ENCODE assay signal across 9 mouse cellular contexts in the genomic region with DNA sequence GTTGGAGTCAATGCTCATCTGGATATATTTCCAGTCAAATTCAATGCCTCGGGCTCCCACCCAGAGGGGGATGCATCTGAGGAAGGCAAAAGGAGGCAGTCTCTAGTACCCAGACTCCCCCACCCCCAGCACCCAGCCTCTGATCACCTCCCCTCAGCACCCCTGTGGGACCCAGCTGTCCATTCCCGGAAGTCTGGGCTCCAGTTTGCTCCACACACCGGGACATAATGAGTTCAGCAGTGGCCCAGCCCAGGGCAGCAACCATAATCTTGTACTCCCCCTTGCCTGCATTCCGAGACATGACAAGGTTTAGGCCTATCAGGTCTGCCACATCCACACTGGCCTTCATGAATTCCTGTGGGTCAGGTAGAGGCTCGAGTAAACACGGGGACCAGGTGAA. TPM values are rescaled to one million over a fixed set of nuclear protein-coding genes. Genes with fewer than 3 reads are reported as not detected.
DNase-seq lines count a peak whose midpoint lies in the region; ATAC-seq and TF ChIP-seq lines count a peak whose summit lies in the region.
"Had no signal": no experiment of that assay in that cellular context is flagged by ENCODE, and none has a peak within 500 bp of the region (broad histone marks: within the 10 kb centered on the region; RNA-seq: fewer than 3 reads in every experiment).

No protein-coding gene starts in this region.

- WGBS in heart, embryonic 11.5 days (ENCODE audit: insufficient replicate concordance) = 84% methylated on average over 6 of the region's 6 CpGs
- WGBS in heart, postnatal 0 days = 75% methylated on average over 6 of the region's 6 CpGs
- WGBS in macrophage (ENCODE audit: missing documents) = 89% methylated on average over 6 of the region's 6 CpGs

- H3K79me2 ChIP-seq in macrophage (ENCODE audit: inconsistent target) = peaks cover 8% of the 10 kb centered on the region; the same call in 1 of the 2 replicates

- no peak for DNase-seq in heart, postnatal 36 days
- peak; percentile 16 for DNase-seq in G1E (ENCODE audit: low spot score)
- DNase-seq in heart, postnatal 0 days (ENCODE audit: low spot score) = no peak
- no peak for DNase-seq in frontal cortex, postnatal 36 days (ENCODE audit: low spot score in 2 of 2)
- DNase-seq in gastrocnemius, postnatal 10 days = no peak
- DNase-seq in thymus, postnatal 4 days = no peak

- H3K9me3 ChIP-seq in heart, embryonic 11.5 days (replicated peaks; ENCODE audit: control insufficient read depth, low read length) = no peaks in the 10 kb centered on the region
- no peaks in the 10 kb centered on the region for H3K9me3 ChIP-seq in G1E (replicated peaks)
- no peaks in the 10 kb centered on the region for H3K9me3 ChIP-seq in heart, postnatal 0 days (replicated peaks; ENCODE audit: control insufficient read depth, low read length)

- no peaks in the 10 kb centered on the region for H3K27me3 ChIP-seq in heart, embryonic 11.5 days (ENCODE audit: control insufficient read depth, insufficient read depth, low read length)
- no peaks in the 10 kb centered on the region for H3K27me3 ChIP-seq in G1E (ENCODE audit: insufficient read depth, low read length)
- no peaks in the 10 kb centered on the region for H3K27me3 ChIP-seq in heart, postnatal 0 days (ENCODE audit: control insufficient read depth, insufficient read depth, low read length)

- TF ChIP-seq EP300 in heart, postnatal 0 days (IDR thresholded peaks at IDR 0.05; ENCODE audit: low read depth) = no peak

- H3K36me3 ChIP-seq in heart, embryonic 11.5 days (ENCODE audit: control insufficient read depth, insufficient read depth, low read length) = peaks cover 7% of the 10 kb centered on the region; the same call in 1 of the 2 replicates
- H3K36me3 ChIP-seq in G1E (replicated peaks) (peaks cover 66% of the 10 kb centered on the region), macrophage (ENCODE audit: inconsistent target) (no peaks in the 10 kb centered on the region)
- peaks cover 26% of the 10 kb centered on the region for H3K36me3 ChIP-seq in heart, postnatal 0 days (replicated peaks; ENCODE audit: control insufficient read depth, insufficient read depth, low read length)

- intact Hi-C loops in heart, postnatal 36 days (cut with DNase I) = loop anchor here (5.0 kb wide), 2 partner anchors 229 to 244 kb away; a partner anchor contains a TSS

- peak overlapping the region; percentile 92; the same call in 1 of the 2 replicates for H3K9ac ChIP-seq in heart, embryonic 11.5 days (ENCODE audit: low read depth, low read length)
- H3K9ac ChIP-seq in heart, postnatal 0 days (replicated peaks; ENCODE audit: low read depth, low read length) = peak overlapping the region; percentile 85

- H3K27ac ChIP-seq in heart, embryonic 11.5 days (ENCODE audit: low read depth, low read length) = no peak overlapping the region
- H3K27ac ChIP-seq in heart, postnatal 0 days (ENCODE audit: low read depth) = no peak overlapping the region
- no peak overlapping the region for H3K27ac ChIP-seq in macrophage

- H3K4me3 ChIP-seq in heart, embryonic 11.5 days (ENCODE audit: low read depth, low read length) = peak overlapping the region; percentile 81
- peak overlapping the region; percentile 83 for H3K4me3 ChIP-seq in G1E (ENCODE audit: low read depth, low read length)
- no peak overlapping the region for H3K4me3 ChIP-seq in heart, postnatal 0 days (ENCODE audit: low read depth, low read length)
- H3K4me3 ChIP-seq in macrophage (ENCODE audit: inconsistent target) = peak overlapping the region; percentile 82; the same call in 1 of the 2 replicates

- no peak for ATAC-seq in heart, embryonic 11.5 days (replicated peaks; ENCODE audit: insufficient number of reproducible peaks, low FRiP score, low TSS enrichment)
- ATAC-seq in G1E (ENCODE audit: extremely low read depth, insufficient number of reproducible peaks, low FRiP score, poor library complexity, severe bottlenecking) = no peak
- ATAC-seq in heart, postnatal 0 days (ENCODE audit: insufficient read depth, low read depth) = no peak

- TF ChIP-seq CTCF in G1E (IDR thresholded peaks at IDR 0.05; ENCODE audit: low read depth, low read length) = no peak
- TF ChIP-seq CTCF in heart, postnatal 0 days (IDR thresholded peaks at IDR 0.05; ENCODE audit: low read depth) = no peak

- peak overlapping the region; percentile 89 for H3K4me2 ChIP-seq in heart, embryonic 11.5 days
- H3K4me2 ChIP-seq in heart, postnatal 0 days (ENCODE audit: low read depth, low read length) = peak overlapping the region; percentile 97

- peaks cover 13% of the 10 kb centered on the region for H3K4me1 ChIP-seq in heart, embryonic 11.5 days (ENCODE audit: control insufficient read depth, insufficient read depth, low read length)
- H3K4me1 ChIP-seq in G1E (ENCODE audit: insufficient read depth, low read depth, low read length) = peaks cover 49% of the 10 kb centered on the region
- peaks cover 14% of the 10 kb centered on the region for H3K4me1 ChIP-seq in heart, postnatal 0 days (ENCODE audit: control insufficient read depth, insufficient read depth)

RNA-seq across cellular contexts. Expression of a gene that starts 1.1 kb away (rescaled TPM):
- 172 and 173 TPM in 2 replicates for polyA plus RNA-seq in heart, embryonic 11.5 days (2014; fragmentation: Nextera tagmentation; extraction: Ambion mirVana)
- total RNA-seq in heart, postnatal 36 days (2021) = 100 to 1,000 TPM; 236 to 272 TPM
- total RNA-seq in G1E (2014; fragmentation: Nextera tagmentation) (57.5 and 67.7 TPM in 2 replicates), G1E (2017) (47.5 and 54.9 TPM in 2 replicates)
- polyA plus RNA-seq in G1E (2012) (40.1 and 44.9 TPM in 2 replicates), macrophage (2018) (24.1 to 98.6 TPM (median 72.6 TPM) in 3 replicates)
- 228 and 261 TPM in 2 replicates for total RNA-seq in heart, postnatal 0 days (2014; rRNA removed; ENCODE audit: low replicate concordance)
- 283 and 304 TPM in 2 replicates for polyA plus RNA-seq in heart, postnatal 0 days (2015; fragmentation: Nextera tagmentation; extraction: Ambion mirVana)
- total RNA-seq in macrophage (2018; cell fraction: chromatin; rRNA removed) = 10 to 100 TPM in 6 of 26 experiments, 1 to 10 TPM in 20; 2.7 to 16.0 (median 7.0) TPM
- total RNA-seq in macrophage (2018; cell fraction: cytosol; rRNA removed) = 10 to 100 TPM; 41.4 to 73.4 (median 48.8) TPM
- 10 to 100 TPM in 24 of 26 experiments, 1 to 10 TPM in 2; 8.9 to 34.5 (median 18.8) TPM for total RNA-seq in macrophage (2018; cell fraction: nucleus; rRNA removed)
- 100 to 1,000 TPM; 166 to 178 TPM for total RNA-seq in gastrocnemius, postnatal 10 days (2021)

RNA-seq across cellular contexts. Expression of a gene that starts 15.3 kb away (rescaled TPM):
- 0.25 and 0.36 TPM in 2 replicates for polyA plus RNA-seq in heart, embryonic 11.5 days (2014; fragmentation: Nextera tagmentation; extraction: Ambion mirVana)
- not detected for total RNA-seq in heart, postnatal 36 days (2021)
- total RNA-seq in G1E (2014; fragmentation: Nextera tagmentation) = not detected in 2 replicates
- total RNA-seq in G1E (2017) = not detected in 2 replicates
- not detected in 2 replicates for polyA plus RNA-seq in G1E (2012)
- not detected in 2 replicates for total RNA-seq in heart, postnatal 0 days (2014; rRNA removed; ENCODE audit: low replicate concordance)
- 0.16 TPM in 1 of 2 replicates, not detected in the other for polyA plus RNA-seq in heart, postnatal 0 days (2015; fragmentation: Nextera tagmentation; extraction: Ambion mirVana)
- not detected for total RNA-seq in macrophage (2018; cell fraction: chromatin; rRNA removed)
- not detected for total RNA-seq in macrophage (2018; cell fraction: cytosol; rRNA removed)
- not detected for total RNA-seq in macrophage (2018; cell fraction: nucleus; rRNA removed)
- polyA plus RNA-seq in macrophage (2018) = not detected in 3 replicates
- total RNA-seq in gastrocnemius, postnatal 10 days (2021) = not detected
- total RNA-seq: common myeloid progenitor, adult 5-6 weeks had no signal

RNA-seq across cellular contexts. Expression of a gene that starts 16.2 kb away (rescaled TPM):
- polyA plus RNA-seq in heart, embryonic 11.5 days (2014; fragmentation: Nextera tagmentation; extraction: Ambion mirVana) = 0.17 and 1.4 TPM in 2 replicates
- under 1 TPM in 1 of 2 experiments, not detected in 1; 0.14 TPM for total RNA-seq in heart, postnatal 36 days (2021)
- total RNA-seq in G1E (2014; fragmentation: Nextera tagmentation) (not detected in 2 replicates), G1E (2017) (0.05 and 0.06 TPM in 2 replicates)
- polyA plus RNA-seq in G1E (2012) (not detected in 2 replicates), macrophage (2018) (not detected in 3 replicates)
- total RNA-seq in heart, postnatal 0 days (2014; rRNA removed; ENCODE audit: low replicate concordance) = not detected in 2 replicates
- 0.04 TPM in 1 of 2 replicates, not detected in the other for polyA plus RNA-seq in heart, postnatal 0 days (2015; fragmentation: Nextera tagmentation; extraction: Ambion mirVana)
- total RNA-seq in macrophage (2018; cell fraction: chromatin; rRNA removed) = not detected
- total RNA-seq in macrophage (2018; cell fraction: cytosol; rRNA removed) = not detected
- total RNA-seq in macrophage (2018; cell fraction: nucleus; rRNA removed) = not detected
- total RNA-seq in gastrocnemius, postnatal 10 days (2021) = not detected

RNA-seq across cellular contexts. Expression of a gene that starts 23.1 kb away (rescaled TPM):
- 0.49 and 0.56 TPM in 2 replicates for polyA plus RNA-seq in heart, embryonic 11.5 days (2014; fragmentation: Nextera tagmentation; extraction: Ambion mirVana)
- 1 to 10 TPM; 1.7 to 2.9 TPM for total RNA-seq in heart, postnatal 36 days (2021)
- 5.4 and 5.7 TPM in 2 replicates for total RNA-seq in G1E (2014; fragmentation: Nextera tagmentation)
- total RNA-seq in G1E (2017) = 0.52 and 5.1 TPM in 2 replicates
- polyA plus RNA-seq in G1E (2012) = 0.96 and 1.5 TPM in 2 replicates
- total RNA-seq in heart, postnatal 0 days (2014; rRNA removed; ENCODE audit: low replicate concordance) = 0.23 and 4.6 TPM in 2 replicates
- polyA plus RNA-seq in heart, postnatal 0 days (2015; fragmentation: Nextera tagmentation; extraction: Ambion mirVana) = 2.5 and 2.6 TPM in 2 replicates
- total RNA-seq in macrophage (2018; cell fraction: chromatin; rRNA removed) = 10 to 100 TPM in 17 of 26 experiments, 1 to 10 TPM in 9; 1.9 to 27.0 (median 15.6) TPM
- total RNA-seq in macrophage (2018; cell fraction: cytosol; rRNA removed) = 1 to 10 TPM in 8 of 26 experiments, under 1 TPM in 13, not detected in 5; 0.28 to 4.0 (median 0.80) TPM
- 10 to 100 TPM in 4 of 26 experiments, 1 to 10 TPM in 19, under 1 TPM in 3; 0.71 to 14.4 (median 4.8) TPM for total RNA-seq in macrophage (2018; cell fraction: nucleus; rRNA removed)
- 0.54 to 2.3 TPM (median 1.5 TPM) in 3 replicates for polyA plus RNA-seq in macrophage (2018)
- 1 to 10 TPM; 3.5 to 5.8 TPM for total RNA-seq in gastrocnemius, postnatal 10 days (2021)
- total RNA-seq: common myeloid progenitor, adult 5-6 weeks had no signal

RNA-seq across cellular contexts. Expression of a gene that starts 29.5 kb away (rescaled TPM):
- 0.70 and 1.6 TPM in 2 replicates for polyA plus RNA-seq in heart, embryonic 11.5 days (2014; fragmentation: Nextera tagmentation; extraction: Ambion mirVana)
- total RNA-seq in heart, postnatal 36 days (2021) = not detected
- total RNA-seq in G1E (2014; fragmentation: Nextera tagmentation) = not detected in 2 replicates
- total RNA-seq in G1E (2017) = not detected in 2 replicates
- polyA plus RNA-seq in G1E (2012) = not detected in 2 replicates
- 1.5 and 6.6 TPM in 2 replicates for total RNA-seq in heart, postnatal 0 days (2014; rRNA removed; ENCODE audit: low replicate concordance)
- polyA plus RNA-seq in heart, postnatal 0 days (2015; fragmentation: Nextera tagmentation; extraction: Ambion mirVana) = 5.8 and 6.4 TPM in 2 replicates
- total RNA-seq in macrophage (2018; cell fraction: chromatin; rRNA removed) = not detected
- not detected for total RNA-seq in macrophage (2018; cell fraction: cytosol; rRNA removed)
- total RNA-seq in macrophage (2018; cell fraction: nucleus; rRNA removed) = not detected
- polyA plus RNA-seq in macrophage (2018) = not detected in 3 replicates
- not detected for total RNA-seq in gastrocnemius, postnatal 10 days (2021)
- total RNA-seq: common myeloid progenitor, adult 5-6 weeks had no signal
